Mouse (Mus musculus): ENCODE measurements around the gene D6Ertd527e. TPM values are rescaled to one million over a fixed set of nuclear protein-coding genes. Genes with fewer than 3 reads are reported as not detected.

The D6Ertd527e gene
- not detected for polyA plus RNA-seq (2015; fragmentation: Illumina TruSeq; extraction: RNeasy Lipid Tissue Mini Kit (QIAGEN cat#74804); ENCODE audit: low read depth, low replicate concordance)

GRCm38 (mm10) chr6:87104123-87104796 lies at the start of gene D6Ertd527e:
Gene D6Ertd527e (plus strand): TSS chr6:87104746.

Other genes starting within 250 kb of the D6Ertd527e start
- 98.6 TPM for gene Nfu1, start 95.5 kb upstream of the D6Ertd527e start, polyA plus RNA-seq (2015; fragmentation: Illumina TruSeq; extraction: RNeasy Lipid Tissue Mini Kit (QIAGEN cat#74804); ENCODE audit: low read depth, low replicate concordance)
- gene Gfpt1, start 61.9 kb upstream of the D6Ertd527e start, polyA plus RNA-seq (2015; fragmentation: Illumina TruSeq; extraction: RNeasy Lipid Tissue Mini Kit (QIAGEN cat#74804); ENCODE audit: low read depth, low replicate concordance) = 29.2 TPM
- gene Antxr1, start 231.1 kb downstream of the D6Ertd527e start, polyA plus RNA-seq (2015; fragmentation: Illumina TruSeq; extraction: RNeasy Lipid Tissue Mini Kit (QIAGEN cat#74804); ENCODE audit: low read depth, low replicate concordance) = 10.7 TPM
- not detected for gene Gkn1, start 246.2 kb downstream of the D6Ertd527e start, polyA plus RNA-seq (2015; fragmentation: Illumina TruSeq; extraction: RNeasy Lipid Tissue Mini Kit (QIAGEN cat#74804); ENCODE audit: low read depth, low replicate concordance)